Mouse (Mus musculus) frontal cortex, adult 2 months (tissue): ENCODE measurements around the gene Shh. TPM values are rescaled to one million over a fixed set of nuclear protein-coding genes. Genes with fewer than 3 reads are reported as not detected.

Experiments
- polyA plus RNA-seq: library from polyadenylated mRNA; depleted of rRNA; stranded (reverse); fragments of >200 nt; gene quantifications from 2 replicates; pipeline ENCODE4 v1.2.3, GENCODE M21; 2012; rRNA removed

The Shh gene
- polyA plus RNA-seq, 1 experiment = 2.9 TPM

Other genes starting within 250 kb of the Shh start
- 0.40 and 0.48 TPM in 2 replicates for gene Cnpy1, start 221.4 kb downstream of the Shh start, polyA plus RNA-seq
- gene Rbm33, start 150.1 kb downstream of the Shh start, polyA plus RNA-seq = 49.1 and 52.6 TPM in 2 replicates